Mouse (Mus musculus): Measurements from ENCODE around the gene Pidd1. TPM values are rescaled to one million over a fixed set of nuclear protein-coding genes. Genes with fewer than 3 reads are reported as not detected.

Gene Pidd1
- total RNA-seq, 1 experiment from 2014 or later = 6.5 TPM

DNA sequence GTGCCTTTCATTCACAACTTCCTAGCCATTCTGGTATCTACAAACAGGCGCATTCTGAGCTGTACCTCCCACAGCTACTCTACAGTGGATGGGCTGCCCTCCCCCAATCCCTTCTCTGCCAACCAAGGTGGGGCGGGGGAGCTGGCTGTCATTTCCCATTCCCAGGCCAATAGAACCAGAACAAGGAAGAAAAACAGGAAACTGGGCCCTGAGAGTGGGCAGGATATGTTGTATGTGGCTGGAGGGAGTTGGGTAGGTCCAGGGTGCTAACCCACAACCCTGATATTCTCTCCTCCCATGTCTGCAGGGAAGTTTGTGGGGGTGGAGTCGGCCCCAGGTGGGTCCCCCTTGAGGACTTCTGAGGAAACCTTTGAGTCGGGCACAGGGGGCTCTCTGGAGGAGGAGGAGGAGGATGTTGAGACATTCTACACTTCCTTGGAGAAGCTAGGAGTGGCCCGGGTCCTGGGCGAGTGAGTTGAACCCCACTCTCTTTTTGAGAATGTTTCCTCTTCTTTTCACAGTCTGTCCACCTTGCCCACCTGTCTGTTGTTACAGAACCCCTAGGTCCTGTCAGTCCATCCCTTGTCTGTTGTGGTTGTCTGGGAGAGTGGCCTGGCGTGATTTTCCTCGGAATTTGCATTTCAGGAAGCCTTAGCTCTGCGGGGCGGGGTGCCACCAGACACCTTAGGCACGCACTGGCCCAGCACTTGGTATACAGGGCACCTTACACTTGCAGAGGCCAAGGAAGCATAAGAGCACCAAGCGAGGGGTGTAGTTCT lies 20.2 kb upstream of the Pidd1 start:
- no peak for ATAC-seq (replicated peaks in 1 of 2; ENCODE audit: insufficient read depth in 1 of 2, low FRiP score in 2 of 2, low TSS enrichment in 1 of 2, low read depth in 1 of 2, poor library complexity in 2 of 2, severe bottlenecking in 2 of 2)

GRCm38 (mm10) chr7:141462333-141462821 lies 18.6 kb upstream of the Pidd1 start:
- no peak for ATAC-seq (replicated peaks in 1 of 2; ENCODE audit: insufficient read depth in 1 of 2, low FRiP score in 2 of 2, low TSS enrichment in 1 of 2, low read depth in 1 of 2, poor library complexity in 2 of 2, severe bottlenecking in 2 of 2)

DNA sequence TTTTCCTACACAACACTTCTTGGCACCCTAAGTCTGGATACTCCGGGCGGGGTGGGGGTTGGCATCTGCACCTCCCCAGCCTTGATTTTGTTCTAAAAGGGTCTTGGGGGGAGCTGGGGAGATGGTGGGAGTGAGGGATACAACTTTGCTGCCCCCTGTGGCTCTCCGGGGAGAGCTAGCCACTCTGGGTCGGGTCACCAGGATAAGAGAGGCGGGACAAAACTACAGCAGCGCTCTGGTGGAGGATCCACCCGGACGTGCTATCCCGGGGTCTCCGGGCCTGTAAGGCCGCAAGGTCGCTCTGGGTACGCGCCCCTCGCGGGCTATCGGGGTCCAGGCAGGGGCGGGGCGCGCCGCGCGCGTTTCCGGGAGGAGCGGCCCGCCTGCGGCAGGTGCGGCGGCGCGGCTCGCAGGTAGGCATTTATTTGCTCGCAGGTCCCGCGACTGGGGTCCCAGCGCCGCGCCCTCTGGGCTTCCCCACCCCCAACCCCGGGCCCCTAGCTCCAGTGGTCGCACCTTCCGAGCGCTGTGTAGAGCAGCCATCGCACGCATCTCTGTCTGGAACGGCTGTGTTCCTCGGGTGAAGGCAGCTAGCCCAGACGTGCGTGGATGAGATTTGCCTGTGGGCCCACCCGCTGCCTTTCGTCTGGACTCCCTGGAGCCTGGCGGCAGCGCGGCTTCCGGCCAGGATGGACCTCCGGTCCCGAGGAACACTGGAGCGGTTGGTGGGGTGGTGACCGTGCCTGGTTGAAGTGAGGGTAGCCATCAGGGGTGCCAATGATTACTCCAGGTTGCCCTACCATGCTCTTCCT lies 17.9 kb upstream of the Pidd1 start:
- ATAC-seq (replicated peaks in 1 of 2; ENCODE audit: insufficient read depth in 1 of 2, low FRiP score in 2 of 2, low TSS enrichment in 1 of 2, low read depth in 1 of 2, poor library complexity in 2 of 2, severe bottlenecking in 2 of 2) = no peak

GRCm38 (mm10) chr7:141460391-141461113 lies 16.7 kb upstream of the Pidd1 start, which contains the start of gene Cracr2b:
Gene Cracr2b (plus strand): TSS chr7:141461094.
- no peak; a peak in 1 of 4 replicates for ATAC-seq (replicated peaks in 1 of 2; ENCODE audit: insufficient read depth in 1 of 2, low FRiP score in 2 of 2, low TSS enrichment in 1 of 2, low read depth in 1 of 2, poor library complexity in 2 of 2, severe bottlenecking in 2 of 2)

DNA sequence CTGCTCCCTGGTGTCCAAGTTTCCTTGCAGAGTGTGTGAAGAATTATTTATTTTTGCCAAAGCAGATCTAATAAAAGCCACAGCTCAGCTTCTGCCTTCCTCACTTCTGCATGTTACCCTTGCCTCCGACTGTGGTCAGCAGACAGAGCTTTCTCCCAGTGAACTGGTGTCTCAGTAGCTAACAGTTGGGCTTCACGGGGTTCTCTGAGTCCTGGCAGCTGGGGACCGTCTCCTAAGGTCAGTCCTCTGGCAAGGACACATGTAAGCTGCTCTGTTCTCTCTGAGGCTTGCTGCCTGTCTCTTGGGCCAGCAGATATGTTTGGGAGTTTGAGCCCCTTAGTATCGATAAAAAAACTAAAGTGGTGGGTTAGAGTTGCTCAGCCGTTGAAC lies 16.2 kb upstream of the Pidd1 start:
- no peak for ATAC-seq (replicated peaks in 1 of 2; ENCODE audit: insufficient read depth in 1 of 2, low FRiP score in 2 of 2, low TSS enrichment in 1 of 2, low read depth in 1 of 2, poor library complexity in 2 of 2, severe bottlenecking in 2 of 2)

DNA sequence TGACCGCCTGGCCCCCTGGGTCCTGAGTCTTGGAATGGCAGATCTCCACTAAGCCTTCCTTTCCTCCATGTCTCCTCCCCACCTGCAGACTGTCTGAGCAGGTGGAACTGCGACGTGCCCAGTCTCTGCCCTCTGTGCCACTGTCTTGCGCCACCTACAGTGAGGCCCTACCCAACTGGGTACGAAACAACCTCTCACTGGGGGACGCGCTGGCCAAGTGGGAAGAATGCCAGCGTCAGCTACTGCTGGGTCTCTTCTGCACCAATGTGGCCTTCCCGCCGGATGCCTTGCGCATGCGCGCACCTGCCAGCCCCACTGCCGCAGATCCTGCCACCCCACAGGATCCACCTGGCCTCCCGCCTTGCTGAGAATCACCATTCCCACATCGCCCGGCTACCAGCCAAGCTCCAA lies 15.5 kb upstream of the Pidd1 start:
- no peak for ATAC-seq (replicated peaks in 1 of 2; ENCODE audit: insufficient read depth in 1 of 2, low FRiP score in 2 of 2, low TSS enrichment in 1 of 2, low read depth in 1 of 2, poor library complexity in 2 of 2, severe bottlenecking in 2 of 2)

- ATAC-seq (replicated peaks in 1 of 2; ENCODE audit: insufficient read depth in 1 of 2, low FRiP score in 2 of 2, low TSS enrichment in 1 of 2, low read depth in 1 of 2, poor library complexity in 2 of 2, severe bottlenecking in 2 of 2) = no peak
Observed at GRCm38 (mm10) chr7:141458661-141459060, 14.8 kb upstream of the Pidd1 start.

- no peak for ATAC-seq (replicated peaks in 1 of 2; ENCODE audit: insufficient read depth in 1 of 2, low FRiP score in 2 of 2, low TSS enrichment in 1 of 2, low read depth in 1 of 2, poor library complexity in 2 of 2, severe bottlenecking in 2 of 2)
Observed at GRCm38 (mm10) chr7:141457986-141458660, 14.3 kb upstream of the Pidd1 start.

DNA sequence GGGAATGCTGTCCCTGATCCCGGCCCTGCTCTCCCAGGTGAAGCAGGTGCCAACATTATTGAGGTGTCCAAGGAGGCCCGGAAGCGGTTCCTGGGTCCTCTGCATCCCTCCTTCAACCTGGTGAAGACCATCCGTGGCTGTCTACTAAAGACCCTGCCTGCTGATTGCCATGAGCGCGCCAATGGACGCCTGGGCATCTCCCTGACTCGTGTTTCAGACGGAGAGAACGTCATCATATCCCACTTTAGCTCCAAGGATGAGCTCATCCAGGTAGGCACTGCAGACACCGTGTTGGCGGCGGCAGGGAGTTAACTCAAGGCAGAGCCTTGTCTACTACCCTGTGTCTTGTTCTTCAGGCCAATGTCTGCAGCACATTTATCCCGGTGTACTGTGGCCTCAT lies 13.4 kb upstream of the Pidd1 start:
- no peak for ATAC-seq (replicated peaks in 1 of 2; ENCODE audit: insufficient read depth in 1 of 2, low FRiP score in 2 of 2, low TSS enrichment in 1 of 2, low read depth in 1 of 2, poor library complexity in 2 of 2, severe bottlenecking in 2 of 2)

- ATAC-seq (replicated peaks in 1 of 2; ENCODE audit: insufficient read depth in 1 of 2, low FRiP score in 2 of 2, low TSS enrichment in 1 of 2, low read depth in 1 of 2, poor library complexity in 2 of 2, severe bottlenecking in 2 of 2) = no peak
Observed at GRCm38 (mm10) chr7:141456739-141457138, 12.9 kb upstream of the Pidd1 start.

- ATAC-seq (replicated peaks in 1 of 2; ENCODE audit: insufficient read depth in 1 of 2, low FRiP score in 2 of 2, low TSS enrichment in 1 of 2, low read depth in 1 of 2, poor library complexity in 2 of 2, severe bottlenecking in 2 of 2) = peak; percentile 29 to 51
Observed at GRCm38 (mm10) chr7:141455610-141456314, 11.9 kb upstream of the Pidd1 start.

GRCm38 (mm10) chr7:141454967-141455551 lies 11.2 kb upstream of the Pidd1 start, which contains the start of gene Pnpla2:
Gene Pnpla2 (plus strand): TSS chr7:141455198.
- ATAC-seq (replicated peaks in 1 of 2; ENCODE audit: insufficient read depth in 1 of 2, low FRiP score in 2 of 2, low TSS enrichment in 1 of 2, low read depth in 1 of 2, poor library complexity in 2 of 2, severe bottlenecking in 2 of 2) = peak; percentile 82 to 89

- no peak for ATAC-seq (replicated peaks in 1 of 2; ENCODE audit: insufficient read depth in 1 of 2, low FRiP score in 2 of 2, low TSS enrichment in 1 of 2, low read depth in 1 of 2, poor library complexity in 2 of 2, severe bottlenecking in 2 of 2)
Observed at GRCm38 (mm10) chr7:141453636-141454035, 9.8 kb upstream of the Pidd1 start.

- no peak for ATAC-seq (replicated peaks in 1 of 2; ENCODE audit: insufficient read depth in 1 of 2, low FRiP score in 2 of 2, low TSS enrichment in 1 of 2, low read depth in 1 of 2, poor library complexity in 2 of 2, severe bottlenecking in 2 of 2)
Observed at GRCm38 (mm10) chr7:141451928-141452327, 8.1 kb upstream of the Pidd1 start.

DNA sequence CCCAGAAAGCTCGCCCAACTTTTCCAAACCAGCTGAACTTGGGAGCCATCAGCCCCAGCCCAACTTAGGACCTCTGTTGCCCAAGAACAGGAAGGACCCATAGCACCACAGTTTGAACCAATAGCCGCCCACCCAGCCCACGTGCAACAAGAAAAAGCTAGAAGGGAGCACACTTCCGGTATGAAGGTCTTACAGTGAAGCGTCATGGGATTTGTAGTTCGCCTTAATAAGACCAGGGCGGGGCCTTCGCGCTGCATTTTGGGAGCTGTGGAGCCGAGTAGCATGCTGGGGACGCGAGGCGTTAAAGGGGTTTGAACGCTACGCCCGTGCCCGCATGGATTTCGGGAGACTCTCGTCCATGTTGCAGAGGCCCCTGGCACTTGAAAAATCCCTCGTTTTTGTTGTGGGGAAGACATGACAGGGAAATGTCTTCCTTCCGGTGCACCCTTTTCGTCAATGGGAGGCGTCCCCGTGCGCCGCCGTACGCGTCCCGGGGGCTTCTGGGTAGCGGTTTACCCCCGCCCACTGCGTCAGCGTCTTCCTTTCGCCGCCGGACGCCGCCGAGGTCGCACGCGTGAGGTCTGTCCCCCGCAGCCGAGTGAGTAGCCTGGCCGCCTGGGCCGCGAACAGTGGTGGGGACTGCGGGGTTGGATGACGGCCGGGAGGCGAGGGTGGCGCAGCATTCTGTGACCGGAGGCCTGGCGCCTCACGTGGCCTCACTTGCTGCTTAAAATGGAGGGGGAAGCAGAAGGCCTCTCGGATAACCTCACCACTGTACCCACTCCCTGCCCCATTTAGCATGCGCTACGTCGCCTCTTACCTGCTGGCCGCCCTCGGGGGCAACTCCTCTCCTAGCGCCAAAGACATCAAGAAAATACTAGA lies 3.5 kb upstream of the Pidd1 start, which contains the start of gene Rplp2:
TSS of gene Rplp2 (plus strand) at position 261 of the 882 bp plus-strand sequence.
- ATAC-seq (replicated peaks in 1 of 2; ENCODE audit: insufficient read depth in 1 of 2, low FRiP score in 2 of 2, low TSS enrichment in 1 of 2, low read depth in 1 of 2, poor library complexity in 2 of 2, severe bottlenecking in 2 of 2) = peak; percentile 86 to 92
